Mouse (Mus musculus) intestine, postnatal 0 days (tissue): ENCODE data around the gene Fsip1. TPM values are rescaled to one million over a fixed set of nuclear protein-coding genes. Genes with fewer than 3 reads are reported as not detected.
"Not testable (repeated sequence)": the region's sequence is repeated elsewhere in the genome, so short reads cannot be mapped to it uniquely, and the experiment has no call there.

Experiments used
- ATAC-seq: fragments of 200-750 bp; cut with Nextera tagmentation; 2 replicates; pipeline ENCODE4 v1.8.0; 2017; ENCODE audit warnings: mild to moderate bottlenecking, moderate TSS enrichment, moderate library complexity
- H3K27ac ChIP-seq: fragments of 300-500 bp; sonication (generic); 2 replicates; pipeline ENCODE4 v1.5.1; 2014; ENCODE audit warnings: mild to moderate bottlenecking, low read depth, low read length, moderate library complexity
- H3K27me3 ChIP-seq: fragments of 300-500 bp; sonication (generic); replicated peaks from 2 replicates; pipeline ENCODE4 v1.6.1; 2014; ENCODE audit warnings: low read length, mixed read lengths; ENCODE audit not compliant: control insufficient read depth, insufficient read depth
- H3K36me3 ChIP-seq: fragments of 300-500 bp; sonication (generic); 2 replicates; pipeline ENCODE4 v1.6.1; 2014; ENCODE audit warnings: mild to moderate bottlenecking, moderate library complexity; ENCODE audit not compliant: control insufficient read depth, insufficient read depth
- H3K4me1 ChIP-seq: fragments of 300-500 bp; sonication (generic); replicated peaks from 2 replicates; pipeline ENCODE4 v1.6.1; 2014; ENCODE audit warnings: antibody characterized with exemption, low read length, mixed read lengths; ENCODE audit not compliant: control insufficient read depth, insufficient read depth
- H3K4me2 ChIP-seq: fragments of 300-500 bp; sonication (generic); replicated peaks from 2 replicates; pipeline ENCODE4 v1.6.1; 2014; ENCODE audit warnings: low read depth, mild to moderate bottlenecking, moderate library complexity
- H3K4me3 ChIP-seq: fragments of 300-500 bp; sonication (generic); 2 replicates; pipeline ENCODE4 v1.5.1; 2014; ENCODE audit warnings: low read depth, low read length
- H3K9ac ChIP-seq: fragments of 300-500 bp; sonication (generic); 2 replicates; pipeline ENCODE4 v1.6.1; 2014; ENCODE audit warnings: mild to moderate bottlenecking, low read depth, low read length
- H3K9me3 ChIP-seq: fragments of 300-500 bp; sonication (generic); 2 replicates; pipeline ENCODE4 v1.6.1; 2016; ENCODE audit warnings: mixed run types; ENCODE audit not compliant: control insufficient read depth
- CTCF ChIP-seq: sonication (generic); IDR thresholded peaks from 2 replicates; pipeline ENCODE4 v1.5.1; 2016; ENCODE audit warnings: low read depth, mild to moderate bottlenecking, control low read depth, antibody characterized with exemption, moderate library complexity
- WGBS: fragments of 180-500 bp; shearing (Covaris S2); extraction: QIAGEN DNeasy Blood & Tissue Kit; methylation state at CpG from one replicate; pipeline ENCODE4 v1.1.7; 2014; 5-methylcytosine and 5-hydroxymethylcytosine counted together
- polyA plus RNA-seq: library from polyadenylated mRNA; unstranded; fragments of >200 nt; fragmentation: Nextera tagmentation; extraction: Ambion mirVana; gene quantifications from 2 replicates; pipeline ENCODE4 v1.2.1, GENCODE M21; 2015

Gene Fsip1
- polyA plus RNA-seq, 1 experiment from 2014 or later = 0.13 TPM

- Histone ChIP-seq H3K9me3 (no peaks in the 10 kb centered on the region), H3K36me3 (no peaks in the 10 kb centered on the region), H3K27ac (no peak overlapping the region), H3K27me3 (no peaks in the 10 kb centered on the region), H3K4me3 (no peak overlapping the region), H3K4me2 (no peak overlapping the region), H3K9ac (no peak overlapping the region), H3K4me1 (no peaks in the 10 kb centered on the region)
- WGBS = 89% methylated on average over 2 of the region's 2 CpGs
- no peak for TF ChIP-seq CTCF
- no peak for ATAC-seq
Measured at GRCm38 (mm10) chr2:118299981-118300380, 43.2 kb upstream of the Fsip1 start.

DNA sequence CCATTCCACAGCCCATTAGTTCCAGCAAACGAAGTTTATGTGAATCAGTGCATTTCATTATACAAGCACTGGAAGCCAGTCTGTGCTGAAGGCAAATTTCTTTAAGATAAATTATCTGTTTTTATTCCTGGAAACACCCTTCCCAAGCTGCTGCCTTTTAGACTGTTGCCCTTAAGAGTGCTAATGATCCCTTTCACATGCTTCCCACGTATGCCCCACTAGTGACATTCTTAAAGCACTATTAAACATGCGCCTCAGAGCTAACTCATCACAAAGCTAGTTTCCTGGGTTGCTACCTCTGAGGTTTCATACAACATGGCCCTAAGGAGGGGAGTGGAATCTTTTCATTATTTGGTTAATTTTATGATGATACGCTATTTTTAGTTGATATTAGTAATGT lies 41.8 kb upstream of the Fsip1 start:
- no peak for TF ChIP-seq CTCF
- Histone ChIP-seq H3K27me3 (no peaks in the 10 kb centered on the region), H3K36me3 (no peaks in the 10 kb centered on the region), H3K9ac (no peak overlapping the region), H3K4me2 (no peak overlapping the region), H3K4me1 (no peaks in the 10 kb centered on the region), H3K9me3 (no peaks in the 10 kb centered on the region), H3K4me3 (no peak overlapping the region), H3K27ac (no peak overlapping the region)
- WGBS = 83% methylated on average over 4 of the region's 4 CpGs
- no peak for ATAC-seq

GRCm38 (mm10) chr2:118297966-118298365 lies 41.2 kb upstream of the Fsip1 start:
- H3K27me3 ChIP-seq = no peaks in the 10 kb centered on the region
- H3K4me2 ChIP-seq = no peak overlapping the region
- no peak for TF ChIP-seq CTCF
- H3K4me3 ChIP-seq = no peak overlapping the region
- ATAC-seq = no peak
- no peaks in the 10 kb centered on the region for H3K9me3 ChIP-seq
- no peak overlapping the region for H3K9ac ChIP-seq
- WGBS = 73% methylated on average over 2 of the region's 2 CpGs
- no peak overlapping the region for H3K27ac ChIP-seq
- H3K36me3 ChIP-seq = no peaks in the 10 kb centered on the region
- no peaks in the 10 kb centered on the region for H3K4me1 ChIP-seq

- TF ChIP-seq CTCF = no peak
- no peak overlapping the region for H3K9ac ChIP-seq
- H3K4me2 ChIP-seq = no peak overlapping the region
- no peaks in the 10 kb centered on the region for H3K27me3 ChIP-seq
- no peak overlapping the region for H3K27ac ChIP-seq
- no peaks in the 10 kb centered on the region for H3K36me3 ChIP-seq
- no peak for ATAC-seq
- H3K4me1 ChIP-seq = no peaks in the 10 kb centered on the region
- no peak overlapping the region for H3K4me3 ChIP-seq
- 68% methylated on average over 7 of the region's 7 CpGs for WGBS
- no peaks in the 10 kb centered on the region for H3K9me3 ChIP-seq
Measured at GRCm38 (mm10) chr2:118295505-118295904, 38.7 kb upstream of the Fsip1 start.

GRCm38 (mm10) chr2:118293583-118293982 lies 36.8 kb upstream of the Fsip1 start:
- H3K9ac ChIP-seq = no peak overlapping the region
- no peak for ATAC-seq
- WGBS = 90% methylated on average over 5 of the region's 5 CpGs

GRCm38 (mm10) chr2:118289066-118289460 lies 32.3 kb upstream of the Fsip1 start:
- ATAC-seq, H3K4me1 ChIP-seq, H3K4me2 ChIP-seq, H3K9me3 ChIP-seq, H3K27ac ChIP-seq, H3K4me3 ChIP-seq, H3K36me3 ChIP-seq, H3K27me3 ChIP-seq, H3K9ac ChIP-seq: not testable (repeated sequence)
- 68% methylated on average over 7 of the region's 7 CpGs for WGBS

More at GRCm38 (mm10) chr2:118293583-118293982, 36.8 kb upstream of the Fsip1 start:
- no peak overlapping the region for H3K27ac ChIP-seq
- peaks cover 3% of the 10 kb centered on the region; the same call in 1 of the 2 replicates for H3K9me3 ChIP-seq
- H3K4me2 ChIP-seq = no peak overlapping the region
- TF ChIP-seq CTCF = no peak
- no peaks in the 10 kb centered on the region for H3K4me1 ChIP-seq
- H3K36me3 ChIP-seq = no peaks in the 10 kb centered on the region
- H3K4me3 ChIP-seq = no peak overlapping the region
- H3K27me3 ChIP-seq = no peaks in the 10 kb centered on the region
